ENCODE assay signal across 10 mouse cellular contexts in genomic region chr7:127019306-127019960, GRCm38 (mm10). TPM values are rescaled to one million over a fixed set of nuclear protein-coding genes. Genes with fewer than 3 reads are reported as not detected.
A peak's percentile ranks its signal among the peaks of the same experiment; 100 is the strongest.
DNase-seq lines count a peak whose midpoint lies in the region; ATAC-seq lines count a peak whose summit lies in the region.
"Had no signal": no experiment of that assay in that cellular context is flagged by ENCODE, and none has a peak within 500 bp of the region (broad histone marks: within the 10 kb centered on the region; RNA-seq: fewer than 3 reads in every experiment).

No protein-coding gene starts in this region.

- intact Hi-C loops in heart, postnatal 36 days (cut with DNase I), result no loop called here

- H3K27ac ChIP-seq in heart, embryonic 10.5 days, result 0 out of 2 replicates have a peak overlapping the region, but pooled peaks have one; percentile 62
- no peak overlapping the region for H3K27ac ChIP-seq in brown adipose tissue, adult 24 weeks (replicated peaks; ENCODE audit: low read depth, low read length)
- peak overlapping the region; percentile 90 for H3K27ac ChIP-seq in forebrain, embryonic 15.5 days (replicated peaks)
- no peak overlapping the region for H3K27ac ChIP-seq in liver, embryonic 13.5 days

- H3K9me3 ChIP-seq in heart, embryonic 10.5 days, result no peaks in the 10 kb centered on the region
- H3K9me3 ChIP-seq in forebrain, embryonic 15.5 days, result no peaks in the 10 kb centered on the region
- no peaks in the 10 kb centered on the region for H3K9me3 ChIP-seq in liver, embryonic 13.5 days (replicated peaks)
- H3K9me3 ChIP-seq: megakaryocyte, embryonic 14.5 days had no signal

- H3K4me2 ChIP-seq in forebrain, embryonic 15.5 days (replicated peaks), result peak overlapping the region; percentile 87
- peak overlapping the region; percentile 99; the same call in 1 of the 2 replicates for H3K4me2 ChIP-seq in liver, embryonic 13.5 days

- H3K4me3 ChIP-seq in heart, embryonic 10.5 days, result 0 out of 2 replicates have a peak overlapping the region, but pooled peaks have one; percentile 65
- peak overlapping the region; percentile 39; the same call in 1 of the 2 replicates for H3K4me3 ChIP-seq in brown adipose tissue, adult 24 weeks (ENCODE audit: insufficient read depth, low read depth, low read length)
- H3K4me3 ChIP-seq in forebrain, embryonic 15.5 days, result peak overlapping the region; percentile 59
- H3K4me3 ChIP-seq in liver, embryonic 13.5 days (replicated peaks), result no peak overlapping the region
- H3K4me3 ChIP-seq: megakaryocyte, embryonic 14.5 days had no signal

- ATAC-seq in forebrain, embryonic 15.5 days (replicated peaks), result no peak
- ATAC-seq in liver, embryonic 13.5 days (ENCODE audit: low read depth), result no peak

- H3K36me3 ChIP-seq in heart, embryonic 10.5 days, result peaks cover 38% of the 10 kb centered on the region
- H3K36me3 ChIP-seq in forebrain, embryonic 15.5 days, result peaks cover 35% of the 10 kb centered on the region
- peaks cover 42% of the 10 kb centered on the region for H3K36me3 ChIP-seq in liver, embryonic 13.5 days

- peak overlapping the region; percentile 86 for H3K9ac ChIP-seq in forebrain, embryonic 15.5 days (replicated peaks)
- no peak overlapping the region for H3K9ac ChIP-seq in liver, embryonic 13.5 days

- H3K4me1 ChIP-seq in heart, embryonic 10.5 days, result peaks cover 91% of the 10 kb centered on the region
- peaks cover 9% of the 10 kb centered on the region for H3K4me1 ChIP-seq in brown adipose tissue, adult 24 weeks (ENCODE audit: control insufficient read depth, insufficient read depth, insufficient read length, low read length)
- peaks cover 88% of the 10 kb centered on the region for H3K4me1 ChIP-seq in forebrain, embryonic 15.5 days
- peaks cover 85% of the 10 kb centered on the region for H3K4me1 ChIP-seq in liver, embryonic 13.5 days (replicated peaks)

- 75% methylated on average over 14 of the region's 14 CpGs for whole genome bisulfite sequencing in heart, embryonic 10.5 days
- 78% methylated on average over 14 of the region's 14 CpGs for WGBS in forebrain, embryonic 15.5 days
- WGBS in liver, embryonic 13.5 days (ENCODE audit: insufficient replicate concordance), result 73% methylated on average over 14 of the region's 14 CpGs

- no peaks in the 10 kb centered on the region for H3K27me3 ChIP-seq in heart, embryonic 10.5 days (ENCODE audit: insufficient read depth, poor library complexity, severe bottlenecking)
- no peaks in the 10 kb centered on the region for H3K27me3 ChIP-seq in forebrain, embryonic 15.5 days
- H3K27me3 ChIP-seq in liver, embryonic 13.5 days, result no peaks in the 10 kb centered on the region
- H3K27me3 ChIP-seq: megakaryocyte, embryonic 14.5 days had no signal

- no peak for DNase-seq in heart, embryonic 10.5 days (ENCODE audit: low spot score)
- DNase-seq in heart, postnatal 36 days, result no peak
- DNase-seq in liver, embryonic 13.5 days, result no peak
- no peak for DNase-seq in retina, embryonic 14.5 days (ENCODE audit: low spot score)
- no peak for DNase-seq in ovary, postnatal 14 days (ENCODE audit: low spot score)
- no peak for DNase-seq in kidney, postnatal 36 days
- DNase-seq: kidney, adult 9 months had no signal

RNA-seq across cellular contexts. Expression of gene Gm42742, which starts 1.5 kb away (rescaled TPM):
- polyA plus RNA-seq in heart, embryonic 10.5 days (2016; fragmentation: Nextera tagmentation; extraction: Ambion mirVana), result 20.6 and 46.6 TPM in 2 replicates
- 10 to 100 TPM; 25.2 to 28.6 TPM for total RNA-seq in heart, postnatal 36 days (2021)
- 12.4 TPM in 1 of 2 replicates, not detected in the other for polyA plus RNA-seq in brown adipose tissue, adult 24 weeks (2012; ENCODE audit: insufficient read depth, insufficient read length, missing spikeins)
- 67.9 and 75.6 TPM in 2 replicates for polyA plus RNA-seq in forebrain, embryonic 15.5 days (2015; fragmentation: Nextera tagmentation; extraction: Ambion mirVana)
- polyA plus RNA-seq in liver, embryonic 13.5 days (2015; fragmentation: Nextera tagmentation; extraction: Ambion mirVana), result 5.1 and 11.3 TPM in 2 replicates

RNA-seq across cellular contexts. Expression of gene Prrt2, which starts 1.6 kb away (rescaled TPM):
- 2.4 and 3.2 TPM in 2 replicates for polyA plus RNA-seq in heart, embryonic 10.5 days (2016; fragmentation: Nextera tagmentation; extraction: Ambion mirVana)
- total RNA-seq in heart, postnatal 36 days (2021), result 1 to 10 TPM in 1 of 2 experiments, under 1 TPM in 1; 0.57 to 1.2 TPM
- polyA plus RNA-seq in brown adipose tissue, adult 24 weeks (2012; ENCODE audit: insufficient read depth, insufficient read length, missing spikeins), result 0.55 and 0.58 TPM in 2 replicates
- polyA plus RNA-seq in forebrain, embryonic 15.5 days (2015; fragmentation: Nextera tagmentation; extraction: Ambion mirVana), result 18.0 and 19.8 TPM in 2 replicates
- polyA plus RNA-seq in liver, embryonic 13.5 days (2015; fragmentation: Nextera tagmentation; extraction: Ambion mirVana), result 0.22 and 0.47 TPM in 2 replicates

RNA-seq across cellular contexts. Expression of gene Pagr1a, which starts 2.3 kb away (rescaled TPM):
- polyA plus RNA-seq in heart, embryonic 10.5 days (2016; fragmentation: Nextera tagmentation; extraction: Ambion mirVana), result 64.1 and 99.6 TPM in 2 replicates
- total RNA-seq in heart, postnatal 36 days (2021), result 10 to 100 TPM in 1 of 2 experiments, not detected in 1; 11.8 TPM
- polyA plus RNA-seq in brown adipose tissue, adult 24 weeks (2012; ENCODE audit: insufficient read depth, insufficient read length, missing spikeins), result 5.9 and 26.0 TPM in 2 replicates
- 32.2 and 40.4 TPM in 2 replicates for polyA plus RNA-seq in forebrain, embryonic 15.5 days (2015; fragmentation: Nextera tagmentation; extraction: Ambion mirVana)
- 38.7 and 50.1 TPM in 2 replicates for polyA plus RNA-seq in liver, embryonic 13.5 days (2015; fragmentation: Nextera tagmentation; extraction: Ambion mirVana)

RNA-seq across cellular contexts. Expression of gene Pagr1b, which starts 3.1 kb away (rescaled TPM):
- polyA plus RNA-seq in heart, embryonic 10.5 days (2016; fragmentation: Nextera tagmentation; extraction: Ambion mirVana), result 0.41 TPM in 1 of 2 replicates, not detected in the other
- total RNA-seq in heart, postnatal 36 days (2021), result not detected
- 14.1 TPM in 1 of 2 replicates, not detected in the other for polyA plus RNA-seq in brown adipose tissue, adult 24 weeks (2012; ENCODE audit: insufficient read depth, insufficient read length, missing spikeins)
- not detected in 2 replicates for polyA plus RNA-seq in forebrain, embryonic 15.5 days (2015; fragmentation: Nextera tagmentation; extraction: Ambion mirVana)
- 0.27 TPM in 1 of 2 replicates, not detected in the other for polyA plus RNA-seq in liver, embryonic 13.5 days (2015; fragmentation: Nextera tagmentation; extraction: Ambion mirVana)

RNA-seq across cellular contexts. Expression of gene Mvp, which starts 5.0 kb away (rescaled TPM):
- polyA plus RNA-seq in heart, embryonic 10.5 days (2016; fragmentation: Nextera tagmentation; extraction: Ambion mirVana), result 8.4 and 9.9 TPM in 2 replicates
- 10 to 100 TPM; 53.5 to 57.7 TPM for total RNA-seq in heart, postnatal 36 days (2021)
- polyA plus RNA-seq in brown adipose tissue, adult 24 weeks (2012; ENCODE audit: insufficient read depth, insufficient read length, missing spikeins), result 27.9 and 52.7 TPM in 2 replicates
- polyA plus RNA-seq in forebrain, embryonic 15.5 days (2015; fragmentation: Nextera tagmentation; extraction: Ambion mirVana), result 3.0 and 3.5 TPM in 2 replicates
- 7.8 and 8.6 TPM in 2 replicates for polyA plus RNA-seq in liver, embryonic 13.5 days (2015; fragmentation: Nextera tagmentation; extraction: Ambion mirVana)

Comparison
In these comparisons a context has a peak if more than half of its experiments do, and no peak if none do; other contexts are left out.
1. H3K27ac ChIP-seq: peak in heart, embryonic 10.5 days (single experiment) and forebrain, embryonic 15.5 days (single experiment); none in brown adipose tissue, adult 24 weeks (single experiment) and liver, embryonic 13.5 days (single experiment).